Mouse (Mus musculus): ENCODE data around the gene Kat2a. TPM values are rescaled to one million over a fixed set of nuclear protein-coding genes. Genes with fewer than 3 reads are reported as not detected.

The Kat2a gene
- polyA plus RNA-seq, 1 experiment from 2014 or later = 61.1 TPM

- Histone ChIP-seq H3K9me3 (replicated peaks) (no peaks in the 10 kb centered on the region), H3K4me3 (replicated peaks) (no peak overlapping the region), H3K4me2 (replicated peaks) (no peak overlapping the region), H3K27ac (replicated peaks) (no peak overlapping the region), H3K36me3 (no peaks in the 10 kb centered on the region), H3K9ac (no peak overlapping the region), H3K27me3 (0 out of 2 replicates have a peak, but pooled peaks cover 3% of the 10 kb centered on the region), H3K4me1 (no peaks in the 10 kb centered on the region)
- 49% methylated on average over 25 of the region's 25 CpGs for WGBS
- no peak for ATAC-seq (ENCODE audit: insufficient number of reproducible peaks, low FRiP score, low TSS enrichment, low read depth)
These were observed 37.2 kb upstream of the Kat2a start for GRCm38 (mm10) chr11:100749469-100749868.

DNA sequence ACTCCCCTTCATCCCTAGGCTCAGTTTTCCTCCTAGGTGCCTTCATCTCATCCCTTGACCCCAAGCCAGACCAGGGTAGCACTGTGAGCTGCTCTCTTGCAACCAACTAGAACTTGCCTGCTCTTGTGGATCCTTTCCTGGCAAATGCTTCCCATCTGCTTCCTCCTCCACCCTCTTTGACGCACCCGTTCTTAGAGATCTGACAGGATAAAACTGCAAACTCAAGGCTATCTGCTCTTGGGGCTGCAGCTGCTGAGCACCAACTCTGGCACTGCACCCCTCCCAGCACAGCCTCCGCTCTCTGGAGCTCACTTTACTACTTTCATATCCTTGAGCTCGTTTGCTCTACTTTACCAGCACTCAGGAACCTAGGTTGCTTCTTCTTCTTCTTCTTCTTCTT is 36.4 kb upstream of the Kat2a start:
- Histone ChIP-seq H3K4me2 (replicated peaks) (no peak overlapping the region), H3K27ac (replicated peaks) (no peak overlapping the region), H3K27me3 (0 out of 2 replicates have a peak, but pooled peaks cover 3% of the 10 kb centered on the region), H3K9ac (no peak overlapping the region), H3K9me3 (replicated peaks) (no peaks in the 10 kb centered on the region), H3K4me3 (replicated peaks) (no peak overlapping the region), H3K4me1 (no peaks in the 10 kb centered on the region), H3K36me3 (no peaks in the 10 kb centered on the region)
- no peak for ATAC-seq (ENCODE audit: insufficient number of reproducible peaks, low FRiP score, low TSS enrichment, low read depth)
- WGBS = 76% methylated on average over 4 of the region's 4 CpGs

GRCm38 (mm10) chr11:100747114-100747513 is 34.8 kb upstream of the Kat2a start:
- Histone ChIP-seq H3K4me3 (replicated peaks) (no peak overlapping the region), H3K27ac (replicated peaks) (no peak overlapping the region), H3K9me3 (replicated peaks) (no peaks in the 10 kb centered on the region), H3K4me1 (no peaks in the 10 kb centered on the region), H3K27me3 (0 out of 2 replicates have a peak, but pooled peaks cover 3% of the 10 kb centered on the region), H3K9ac (no peak overlapping the region), H3K36me3 (no peaks in the 10 kb centered on the region), H3K4me2 (replicated peaks) (no peak overlapping the region)
- no peak for ATAC-seq (ENCODE audit: insufficient number of reproducible peaks, low FRiP score, low TSS enrichment, low read depth)
- 72% methylated on average over 5 of the region's 5 CpGs for WGBS

DNA sequence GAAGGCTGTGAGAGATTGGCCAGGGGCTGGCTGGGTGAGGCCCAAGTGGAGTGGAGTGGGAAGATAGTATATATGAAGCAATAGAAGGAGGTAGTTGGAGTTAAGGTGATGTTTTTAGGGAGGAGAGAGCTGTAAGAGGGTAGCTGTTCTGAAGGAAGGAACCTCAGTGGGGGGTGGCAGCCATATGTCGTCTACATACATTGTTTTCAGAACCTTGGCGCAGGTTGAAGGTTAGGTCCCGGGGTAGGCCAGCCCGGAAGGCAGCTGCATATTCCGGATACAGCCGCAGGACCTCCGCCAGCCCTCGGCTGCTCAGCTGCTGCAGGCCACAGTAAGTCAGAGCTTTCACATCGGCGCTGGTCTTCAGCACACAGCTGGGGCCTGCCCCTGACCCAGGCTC is 34.3 kb upstream of the Kat2a start:
- H3K9me3 ChIP-seq (replicated peaks) = no peaks in the 10 kb centered on the region
- H3K27ac ChIP-seq (replicated peaks) = no peak overlapping the region
- no peaks in the 10 kb centered on the region for H3K36me3 ChIP-seq
- H3K4me1 ChIP-seq = no peaks in the 10 kb centered on the region
- no peak overlapping the region for H3K9ac ChIP-seq
- WGBS = 79% methylated on average over 10 of the region's 10 CpGs
- H3K4me3 ChIP-seq (replicated peaks) = no peak overlapping the region
- H3K27me3 ChIP-seq = 0 out of 2 replicates have a peak, but pooled peaks cover 3% of the 10 kb centered on the region
- ATAC-seq (ENCODE audit: insufficient number of reproducible peaks, low FRiP score, low TSS enrichment, low read depth) = no peak
- no peak overlapping the region for H3K4me2 ChIP-seq (replicated peaks)

GRCm38 (mm10) chr11:100745085-100745484 is 32.8 kb upstream of the Kat2a start:
- WGBS = 17% methylated on average over 6 of the region's 6 CpGs
- H3K4me2 ChIP-seq (replicated peaks) = no peak overlapping the region

DNA sequence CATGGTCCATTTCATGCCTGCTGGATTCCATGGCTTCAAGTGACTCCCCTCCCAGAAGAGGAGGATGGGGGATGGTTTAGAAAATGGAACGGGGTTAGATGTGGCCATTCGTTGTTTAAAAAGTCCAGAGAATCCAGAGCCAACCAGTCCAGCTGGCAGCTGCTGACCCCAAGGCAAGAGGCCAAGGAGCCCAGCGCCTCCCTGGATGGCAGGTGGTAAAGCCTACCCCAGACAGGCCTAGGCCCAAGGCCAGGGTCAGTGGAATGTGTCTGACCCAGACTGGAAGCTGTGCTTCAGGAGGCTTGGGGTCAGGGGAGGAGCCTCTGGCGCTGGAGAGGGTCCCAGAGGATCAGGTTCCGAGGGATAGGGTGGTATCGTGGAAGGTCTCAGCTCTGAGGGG is 29.1 kb upstream of the Kat2a start:
- Histone ChIP-seq H3K4me1 (peaks cover 10% of the 10 kb centered on the region), H3K4me3 (replicated peaks) (no peak overlapping the region), H3K27ac (replicated peaks) (no peak overlapping the region), H3K9ac (no peak overlapping the region), H3K27me3 (no peaks in the 10 kb centered on the region), H3K9me3 (replicated peaks) (no peaks in the 10 kb centered on the region), H3K4me2 (replicated peaks) (no peak overlapping the region), H3K36me3 (no peaks in the 10 kb centered on the region)
- no peak for ATAC-seq (ENCODE audit: insufficient number of reproducible peaks, low FRiP score, low TSS enrichment, low read depth)
- WGBS = 57% methylated on average over 6 of the region's 6 CpGs

More at GRCm38 (mm10) chr11:100745085-100745484, 32.8 kb upstream of the Kat2a start:
- no peak overlapping the region for H3K9ac ChIP-seq
- H3K4me1 ChIP-seq = no peaks in the 10 kb centered on the region
- H3K36me3 ChIP-seq = no peaks in the 10 kb centered on the region
- no peak overlapping the region for H3K4me3 ChIP-seq (replicated peaks)
- ATAC-seq (ENCODE audit: insufficient number of reproducible peaks, low FRiP score, low TSS enrichment, low read depth) = no peak
- no peak overlapping the region for H3K27ac ChIP-seq (replicated peaks)
- H3K9me3 ChIP-seq (replicated peaks) = no peaks in the 10 kb centered on the region
- H3K27me3 ChIP-seq = 0 out of 2 replicates have a peak, but pooled peaks cover 3% of the 10 kb centered on the region

DNA sequence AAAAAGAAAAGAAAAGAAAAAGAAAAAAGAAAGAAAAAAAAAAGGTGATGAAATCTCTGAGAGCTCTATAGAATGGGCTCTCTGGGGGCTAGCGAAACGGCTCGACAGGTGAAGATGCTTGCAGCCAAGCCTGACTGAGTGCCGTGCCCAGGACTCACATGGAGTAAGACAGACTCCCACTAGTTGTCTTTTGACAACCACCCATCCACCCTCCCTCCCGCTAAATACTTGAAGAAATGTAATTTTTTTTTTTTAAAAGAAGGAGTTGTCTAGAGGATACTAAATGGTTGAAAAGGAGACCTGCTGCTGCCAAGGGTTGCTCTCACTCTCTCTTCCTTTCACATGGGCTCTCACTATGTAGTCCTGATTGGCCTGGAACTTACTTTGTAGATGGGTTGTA is 26.5 kb upstream of the Kat2a start:
- H3K27ac ChIP-seq (replicated peaks) = 0 out of 2 replicates have a peak overlapping the region, but pooled peaks have one; percentile 75
- H3K27me3 ChIP-seq = no peaks in the 10 kb centered on the region
- H3K36me3 ChIP-seq = no peaks in the 10 kb centered on the region
- no peak for ATAC-seq (ENCODE audit: insufficient number of reproducible peaks, low FRiP score, low TSS enrichment, low read depth)
- H3K4me1 ChIP-seq = peaks cover 21% of the 10 kb centered on the region
- peak overlapping the region; percentile 75 for H3K4me2 ChIP-seq (replicated peaks)
- H3K9ac ChIP-seq = no peak overlapping the region
- no peaks in the 10 kb centered on the region for H3K9me3 ChIP-seq (replicated peaks)
- WGBS = 16% methylated on average over 5 of the region's 5 CpGs
- H3K4me3 ChIP-seq (replicated peaks) = peak overlapping the region; percentile 99

- H3K27ac ChIP-seq (replicated peaks) = peak within 1 kb of the TSS; percentile 75
- WGBS = under 1% methylated on average over 39 of the region's 39 CpGs
- H3K27me3 ChIP-seq = no peaks in the 10 kb centered on the region
- no peaks in the 10 kb centered on the region for H3K9me3 ChIP-seq (replicated peaks)
- peak within 1 kb of the TSS; percentile 99 for H3K4me3 ChIP-seq (replicated peaks)
- peaks cover 21% of the 10 kb centered on the region for H3K4me1 ChIP-seq
- H3K36me3 ChIP-seq = no peaks in the 10 kb centered on the region
- peak within 1 kb of the TSS; percentile 91 for H3K9ac ChIP-seq
- ATAC-seq (ENCODE audit: insufficient number of reproducible peaks, low FRiP score, low TSS enrichment, low read depth) = peak; percentile 99
- H3K4me2 ChIP-seq (replicated peaks) = peak within 1 kb of the TSS; percentile 75
These were observed 25.9 kb upstream of the Kat2a start, which contains the start of gene Rab5c for GRCm38 (mm10) chr11:100738066-100738604. TSS of gene Rab5c (minus strand) at chr11:100738215.

- peak overlapping the region; percentile 99 for H3K4me3 ChIP-seq (replicated peaks)
- no peaks in the 10 kb centered on the region for H3K27me3 ChIP-seq
- H3K9ac ChIP-seq = peak overlapping the region; percentile 91
- H3K4me1 ChIP-seq = peaks cover 25% of the 10 kb centered on the region
- H3K27ac ChIP-seq (replicated peaks) = 0 out of 2 replicates have a peak overlapping the region, but pooled peaks have one; percentile 60
- under 1% methylated on average over 13 of the region's 13 CpGs for WGBS
- no peaks in the 10 kb centered on the region for H3K9me3 ChIP-seq (replicated peaks)
- ATAC-seq (ENCODE audit: insufficient number of reproducible peaks, low FRiP score, low TSS enrichment, low read depth) = no peak
- peaks cover 5% of the 10 kb centered on the region; the same call in 1 of the 2 replicates for H3K36me3 ChIP-seq
- peak overlapping the region; percentile 75 for H3K4me2 ChIP-seq (replicated peaks)
These were observed 25.0 kb upstream of the Kat2a start for GRCm38 (mm10) chr11:100737105-100737733.

GRCm38 (mm10) chr11:100736746-100737080 is 24.4 kb upstream of the Kat2a start:
- Histone ChIP-seq H3K4me1 (peaks cover 28% of the 10 kb centered on the region), H3K27ac (replicated peaks) (no peak overlapping the region), H3K4me3 (replicated peaks) (peak overlapping the region; percentile 99), H3K36me3 (peaks cover 5% of the 10 kb centered on the region; the same call in 1 of the 2 replicates), H3K9me3 (replicated peaks) (no peaks in the 10 kb centered on the region), H3K4me2 (replicated peaks) (peak overlapping the region; percentile 75), H3K27me3 (no peaks in the 10 kb centered on the region), H3K9ac (no peak overlapping the region; the same call in 1 of the 2 replicates)
- no peak for ATAC-seq (ENCODE audit: insufficient number of reproducible peaks, low FRiP score, low TSS enrichment, low read depth)
- WGBS = 77% methylated on average over 4 of the region's 4 CpGs

DNA sequence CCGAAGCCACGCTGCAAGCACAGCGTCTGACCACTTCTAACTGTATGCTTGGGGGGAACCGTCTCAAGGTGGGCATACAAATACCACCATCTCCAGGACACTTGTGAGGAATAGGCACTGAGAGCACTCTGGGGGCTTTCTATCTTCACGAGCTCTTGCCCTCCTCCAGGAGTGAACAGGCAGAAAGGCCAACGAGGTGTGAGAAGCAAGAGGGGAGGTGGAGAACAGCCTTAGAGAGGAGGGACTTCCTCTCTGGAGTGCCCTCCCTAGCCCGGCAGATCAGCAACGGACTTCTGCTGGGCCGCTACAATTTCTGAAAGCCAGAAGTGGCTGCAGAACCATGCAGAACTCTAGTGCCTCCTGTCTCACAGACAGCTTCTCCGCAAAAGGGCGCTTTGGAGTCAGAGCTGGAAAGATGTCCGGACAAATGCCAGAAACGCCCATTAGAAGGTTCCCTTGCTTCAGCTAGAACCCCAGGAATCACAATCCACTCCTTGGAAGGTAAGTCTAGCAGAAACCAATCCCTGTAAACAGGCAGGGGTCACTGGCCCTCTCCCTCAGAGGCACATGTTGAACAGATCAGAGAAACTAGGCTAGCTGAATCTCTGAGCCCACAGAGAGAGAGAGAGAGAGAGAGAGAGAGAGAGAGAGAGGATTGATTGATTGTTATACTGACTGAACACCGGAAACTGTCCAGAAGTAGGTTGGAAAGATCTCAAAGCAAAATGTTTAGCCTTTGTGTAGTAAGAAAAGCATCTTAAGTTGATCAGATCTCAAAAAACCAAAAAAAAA is 23.9 kb upstream of the Kat2a start:
- Histone ChIP-seq H3K27me3 (no peaks in the 10 kb centered on the region), H3K9me3 (replicated peaks) (no peaks in the 10 kb centered on the region), H3K27ac (replicated peaks) (no peak overlapping the region), H3K4me2 (replicated peaks) (peak overlapping the region; percentile 75; the same call in 1 of the 2 replicates), H3K9ac (no peak overlapping the region), H3K4me1 (peaks cover 28% of the 10 kb centered on the region), H3K36me3 (peaks cover 5% of the 10 kb centered on the region; the same call in 1 of the 2 replicates), H3K4me3 (replicated peaks) (peak overlapping the region; percentile 99)
- ATAC-seq (ENCODE audit: insufficient number of reproducible peaks, low FRiP score, low TSS enrichment, low read depth) = no peak
- WGBS = 79% methylated on average over 14 of the region's 14 CpGs
